Mouse (Mus musculus) intestine, embryonic 16.5 days (tissue): ENCODE data around the gene Polr1b. TPM values are rescaled to one million over a fixed set of nuclear protein-coding genes. Genes with fewer than 3 reads are reported as not detected.

Source experiments
- ATAC-seq: fragments of 200-750 bp; cut with Nextera tagmentation; 2 replicates; pipeline ENCODE4 v1.8.0; 2017; ENCODE audit warnings: moderate TSS enrichment, moderate library complexity
- H3K27ac ChIP-seq: fragments of 300-500 bp; sonication (generic); 2 replicates; pipeline ENCODE4 v1.5.1; 2014; ENCODE audit warnings: mild to moderate bottlenecking, low read length
- H3K27me3 ChIP-seq: fragments of 300-500 bp; sonication (generic); replicated peaks from 2 replicates; pipeline ENCODE4 v1.6.1; 2014; ENCODE audit warnings: low read length, control low read depth, mixed read lengths; ENCODE audit not compliant: control insufficient read depth, insufficient read depth
- H3K36me3 ChIP-seq: fragments of 300-500 bp; sonication (generic); 2 replicates; pipeline ENCODE4 v1.6.1; 2014; ENCODE audit warnings: low read length, control low read depth; ENCODE audit not compliant: control insufficient read depth, insufficient read depth
- H3K4me1 ChIP-seq: fragments of 300-500 bp; sonication (generic); 2 replicates; pipeline ENCODE4 v1.6.1; 2014; ENCODE audit warnings: low read length, control low read depth, mixed read lengths; ENCODE audit not compliant: control insufficient read depth, insufficient read depth
- H3K4me2 ChIP-seq: fragments of 300-500 bp; sonication (generic); 2 replicates; pipeline ENCODE4 v1.6.1; 2014; ENCODE audit warnings: low read depth, low read length, control low read depth
- H3K4me3 ChIP-seq: fragments of 300-500 bp; sonication (generic); 2 replicates; pipeline ENCODE4 v1.5.1; 2014; ENCODE audit warnings: mild to moderate bottlenecking, low read length
- H3K9ac ChIP-seq: fragments of 300-500 bp; sonication (generic); 2 replicates; pipeline ENCODE4 v1.6.1; 2014; ENCODE audit warnings: low read depth, low read length
- H3K9me3 ChIP-seq: fragments of 300-500 bp; sonication (generic); 2 replicates; pipeline ENCODE4 v1.6.1; 2016; ENCODE audit warnings: low read length, control low read depth; ENCODE audit not compliant: control insufficient read depth
- WGBS: fragments of 180-500 bp; shearing (Covaris S2); extraction: QIAGEN DNeasy Blood & Tissue Kit; methylation state at CpG from one replicate; pipeline ENCODE4 v1.1.7; 2014; 5-methylcytosine and 5-hydroxymethylcytosine counted together
- polyA plus RNA-seq: library from polyadenylated mRNA; unstranded; fragments of >200 nt; fragmentation: Nextera tagmentation; extraction: Ambion mirVana; gene quantifications from 2 replicates; pipeline ENCODE4 v1.2.1, GENCODE M21; 2015

Polr1b gene
- polyA plus RNA-seq, 1 experiment from 2014 or later: 21.8 TPM

DNA sequence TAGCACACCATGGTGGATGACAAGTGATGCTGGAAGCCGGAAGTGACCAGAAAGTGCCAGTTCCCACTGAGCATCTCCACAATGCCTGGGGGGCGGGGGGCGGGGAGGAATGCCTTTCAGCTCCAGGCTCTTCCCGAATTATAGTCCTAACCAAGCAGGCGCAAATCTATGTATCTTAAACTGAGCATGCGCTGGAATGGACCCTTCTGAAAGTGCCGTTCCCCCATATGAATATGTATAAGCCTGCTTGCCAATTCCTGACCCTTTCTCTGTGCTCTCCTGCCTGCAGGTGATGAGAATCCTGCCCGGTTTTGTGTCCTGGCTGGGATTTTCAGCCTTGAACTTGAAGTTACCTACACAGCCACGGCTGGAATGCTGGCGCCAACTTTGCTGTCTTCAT is 72.6 kb downstream of the Polr1b start:
- H3K27me3 ChIP-seq: no peaks in the 10 kb centered on the region
- H3K4me2 ChIP-seq: no peak overlapping the region

DNA sequence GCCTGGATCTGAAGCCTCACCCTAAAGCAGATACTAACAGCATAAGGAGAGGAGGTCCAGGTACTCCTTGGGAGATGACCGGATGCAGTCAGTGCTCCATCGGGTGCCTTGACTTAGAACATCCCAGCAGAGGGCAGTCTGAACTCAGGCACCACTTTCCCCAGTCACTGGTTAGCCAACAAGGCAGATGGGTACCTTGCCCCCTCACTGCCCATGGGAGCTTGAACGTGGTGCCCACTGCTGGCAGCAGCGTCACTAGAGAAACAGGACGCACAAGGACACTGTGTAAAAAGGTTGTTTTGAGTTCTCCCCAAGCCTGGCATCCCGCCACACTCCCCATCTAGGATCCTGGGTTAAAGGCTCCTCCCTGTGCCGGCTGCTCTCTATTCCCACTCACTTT is 73.7 kb downstream of the Polr1b start:
- WGBS: 41% methylated on average over 7 of the region's 7 CpGs
- no peak overlapping the region for H3K9ac ChIP-seq
- H3K4me3 ChIP-seq: no peak overlapping the region
- no peaks in the 10 kb centered on the region for H3K27me3 ChIP-seq
- H3K4me2 ChIP-seq: no peak overlapping the region
- ATAC-seq: peak; percentile 50
- no peaks in the 10 kb centered on the region for H3K36me3 ChIP-seq
- no peak overlapping the region for H3K27ac ChIP-seq
- no peaks in the 10 kb centered on the region for H3K4me1 ChIP-seq
- H3K9me3 ChIP-seq: no peaks in the 10 kb centered on the region

More for the DNA sequence above, 72.6 kb downstream of the Polr1b start:
- no peak overlapping the region for H3K4me3 ChIP-seq
- no peaks in the 10 kb centered on the region for H3K4me1 ChIP-seq
- H3K27ac ChIP-seq: no peak overlapping the region
- no peaks in the 10 kb centered on the region for H3K36me3 ChIP-seq
- no peaks in the 10 kb centered on the region for H3K9me3 ChIP-seq
- no peak for ATAC-seq
- 65% methylated on average over 10 of the region's 10 CpGs for WGBS
- H3K9ac ChIP-seq: no peak overlapping the region

DNA sequence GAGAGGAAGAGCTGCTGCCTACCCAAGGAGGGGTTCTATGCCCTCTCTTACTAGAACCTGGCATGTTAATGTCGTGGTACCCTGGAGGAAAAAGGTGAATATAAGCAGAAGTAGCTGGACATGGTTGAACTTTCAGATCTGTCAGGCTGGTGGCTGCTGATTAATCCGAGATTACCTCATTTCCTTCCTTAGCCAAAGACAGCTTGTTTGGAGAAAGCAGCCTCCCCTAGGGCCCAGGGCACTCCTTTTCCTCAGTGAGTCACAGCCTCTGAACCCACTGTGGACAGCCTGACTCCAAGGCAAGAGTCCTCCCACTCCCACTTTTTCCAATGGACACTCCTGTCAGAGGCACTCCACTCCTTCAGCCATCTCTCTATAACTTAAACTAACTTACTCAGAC is 74.8 kb downstream of the Polr1b start:
- no peak overlapping the region for H3K27ac ChIP-seq
- H3K4me3 ChIP-seq: no peak overlapping the region
- no peak for ATAC-seq
- WGBS: 47% methylated on average over 2 of the region's 2 CpGs
- H3K9ac ChIP-seq: no peak overlapping the region
- H3K27me3 ChIP-seq: no peaks in the 10 kb centered on the region
- no peak overlapping the region for H3K4me2 ChIP-seq
- H3K36me3 ChIP-seq: no peaks in the 10 kb centered on the region
- H3K4me1 ChIP-seq: no peaks in the 10 kb centered on the region
- H3K9me3 ChIP-seq: no peaks in the 10 kb centered on the region

Other genes starting within 250 kb of the Polr1b start
- 12.4 and 13.3 TPM in 2 replicates for gene Fbln7, start 238.0 kb upstream of the Polr1b start, polyA plus RNA-seq
- 5.7 and 6.1 TPM in 2 replicates for gene Zc3h8, start 156.9 kb upstream of the Polr1b start, polyA plus RNA-seq
- gene Zc3h6, start 133.6 kb upstream of the Polr1b start, polyA plus RNA-seq: 0.89 and 1.2 TPM in 2 replicates
- 6.8 and 7.8 TPM in 2 replicates for gene Gm10762, start 133.3 kb upstream of the Polr1b start, polyA plus RNA-seq
- 0.05 and 0.12 TPM in 2 replicates for gene Vinac1, start 52.8 kb upstream of the Polr1b start, polyA plus RNA-seq
- gene Ttl, start 35.1 kb upstream of the Polr1b start, polyA plus RNA-seq: 8.2 and 9.1 TPM in 2 replicates
- gene Chchd5, start 28.7 kb downstream of the Polr1b start, polyA plus RNA-seq: 23.8 and 26.9 TPM in 2 replicates
- gene Slc20a1, start 97.8 kb downstream of the Polr1b start, polyA plus RNA-seq: 28.8 and 30.4 TPM in 2 replicates
- gene Ckap2l, start 196.2 kb downstream of the Polr1b start, polyA plus RNA-seq: 30.9 and 32.7 TPM in 2 replicates
- 1.3 and 3.1 TPM in 2 replicates for gene Il1a, start 209.0 kb downstream of the Polr1b start, polyA plus RNA-seq